Mouse (Mus musculus): ENCODE data around the gene Gpc6. TPM values are rescaled to one million over a fixed set of nuclear protein-coding genes. Genes with fewer than 3 reads are reported as not detected.
A peak's percentile ranks its signal among the peaks of the same experiment; 100 is the strongest.

Gene Gpc6
- polyA plus RNA-seq, 1 experiment from 2014 or later = 19.3 TPM

DNA sequence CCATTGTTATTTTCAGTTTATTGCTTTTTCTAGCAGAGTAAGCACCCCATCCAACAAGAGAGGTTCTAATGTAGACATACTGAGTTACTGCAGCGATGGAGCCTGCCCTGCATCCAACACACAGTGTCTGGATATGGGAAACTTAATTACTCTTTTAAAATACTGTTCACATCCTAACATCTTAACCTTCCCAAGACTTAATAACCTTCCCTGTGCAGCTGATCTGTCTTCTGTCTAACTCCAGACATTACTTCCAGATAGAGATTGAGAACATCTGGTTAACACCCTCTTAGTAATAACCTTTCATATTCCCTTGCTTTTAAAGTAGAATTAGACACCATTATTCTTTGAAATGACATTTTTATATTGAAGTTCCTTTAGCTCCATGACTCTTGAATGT is 407.1 kb downstream of the Gpc6 start:
- no peak for ATAC-seq
- Histone ChIP-seq H3K9ac (ENCODE audit: low read depth, low read length) (no peak overlapping the region), H3K27me3 (replicated peaks; ENCODE audit: control insufficient read depth, insufficient read depth, low read length) (no peaks in the 10 kb centered on the region), H3K4me3 (ENCODE audit: low read length) (no peak overlapping the region), H3K36me3 (ENCODE audit: control insufficient read depth, insufficient read depth, low read length) (no peaks in the 10 kb centered on the region), H3K9me3 (ENCODE audit: control insufficient read depth, low read length) (no peaks in the 10 kb centered on the region), H3K27ac (ENCODE audit: low read depth, low read length) (no peak overlapping the region), H3K4me1 (ENCODE audit: control insufficient read depth, insufficient read depth, low read depth, low read length) (peaks cover under 1% of the 10 kb centered on the region; the same call in 1 of the 2 replicates), H3K4me2 (ENCODE audit: low read length) (no peak overlapping the region)
- WGBS = 86% methylated on average over 1 of the region's 1 CpGs

- H3K36me3 ChIP-seq (ENCODE audit: control insufficient read depth, insufficient read depth, low read length) = no peaks in the 10 kb centered on the region
- H3K4me1 ChIP-seq (ENCODE audit: control insufficient read depth, insufficient read depth, low read depth, low read length) = peaks cover 2% of the 10 kb centered on the region; the same call in 1 of the 2 replicates
- WGBS = 52% methylated on average over 1 of the region's 1 CpGs
- no peak overlapping the region for H3K9ac ChIP-seq (ENCODE audit: low read depth, low read length)
- no peak overlapping the region for H3K27ac ChIP-seq (ENCODE audit: low read depth, low read length)
- no peaks in the 10 kb centered on the region for H3K9me3 ChIP-seq (ENCODE audit: control insufficient read depth, low read length)
- 0 out of 2 replicates have a peak, but pooled peaks have one; percentile 40 for ATAC-seq
- no peaks in the 10 kb centered on the region for H3K27me3 ChIP-seq (replicated peaks; ENCODE audit: control insufficient read depth, insufficient read depth, low read length)
- H3K4me3 ChIP-seq (ENCODE audit: low read length) = no peak overlapping the region
- no peak overlapping the region for H3K4me2 ChIP-seq (ENCODE audit: low read length)
These were observed 412.2 kb downstream of the Gpc6 start for GRCm38 (mm10) chr14:117337271-117337670.

GRCm38 (mm10) chr14:117340549-117340948 is 415.4 kb downstream of the Gpc6 start:
- H3K27ac ChIP-seq (ENCODE audit: low read depth, low read length) = no peak overlapping the region
- peaks cover 2% of the 10 kb centered on the region; the same call in 1 of the 2 replicates for H3K4me1 ChIP-seq (ENCODE audit: control insufficient read depth, insufficient read depth, low read depth, low read length)
- no peaks in the 10 kb centered on the region for H3K27me3 ChIP-seq (replicated peaks; ENCODE audit: control insufficient read depth, insufficient read depth, low read length)
- H3K9ac ChIP-seq (ENCODE audit: low read depth, low read length) = no peak overlapping the region
- no peaks in the 10 kb centered on the region for H3K36me3 ChIP-seq (ENCODE audit: control insufficient read depth, insufficient read depth, low read length)
- H3K4me2 ChIP-seq (ENCODE audit: low read length) = no peak overlapping the region
- 85% methylated on average over 4 of the region's 4 CpGs for WGBS
- no peaks in the 10 kb centered on the region for H3K9me3 ChIP-seq (ENCODE audit: control insufficient read depth, low read length)
- no peak overlapping the region for H3K4me3 ChIP-seq (ENCODE audit: low read length)
- no peak for ATAC-seq

DNA sequence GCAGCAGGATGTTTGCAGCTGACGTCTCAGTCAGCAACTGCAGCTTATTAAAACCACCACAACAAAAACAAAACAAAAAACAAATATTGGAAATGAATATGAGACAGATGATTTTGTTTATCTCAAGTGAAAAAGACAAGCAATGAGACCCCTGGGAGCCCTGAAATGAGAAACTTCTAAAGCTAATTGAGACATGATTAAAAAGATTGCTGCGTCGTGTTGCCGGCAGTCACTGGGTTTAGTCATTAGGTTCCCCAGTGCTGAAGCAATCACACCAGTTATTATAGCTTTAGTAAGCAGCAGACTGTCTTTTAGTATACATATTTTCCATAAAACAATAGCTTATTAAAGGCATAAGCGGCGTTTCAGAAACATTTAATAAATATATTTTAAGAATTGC is 419.4 kb downstream of the Gpc6 start:
- H3K9ac ChIP-seq (ENCODE audit: low read depth, low read length) = no peak overlapping the region
- WGBS = 57% methylated on average over 6 of the region's 6 CpGs
- H3K4me2 ChIP-seq (ENCODE audit: low read length) = no peak overlapping the region
- H3K36me3 ChIP-seq (ENCODE audit: control insufficient read depth, insufficient read depth, low read length) = no peaks in the 10 kb centered on the region
- no peak for ATAC-seq
- H3K4me1 ChIP-seq (ENCODE audit: control insufficient read depth, insufficient read depth, low read depth, low read length) = no peaks in the 10 kb centered on the region
- no peak overlapping the region for H3K27ac ChIP-seq (ENCODE audit: low read depth, low read length)
- no peak overlapping the region for H3K4me3 ChIP-seq (ENCODE audit: low read length)
- no peaks in the 10 kb centered on the region for H3K27me3 ChIP-seq (replicated peaks; ENCODE audit: control insufficient read depth, insufficient read depth, low read length)
- H3K9me3 ChIP-seq (ENCODE audit: control insufficient read depth, low read length) = no peaks in the 10 kb centered on the region

GRCm38 (mm10) chr14:117346372-117346885 is 421.3 kb downstream of the Gpc6 start:
- Histone ChIP-seq H3K36me3 (ENCODE audit: control insufficient read depth, insufficient read depth, low read length) (no peaks in the 10 kb centered on the region), H3K4me1 (ENCODE audit: control insufficient read depth, insufficient read depth, low read depth, low read length) (no peaks in the 10 kb centered on the region), H3K27me3 (replicated peaks; ENCODE audit: control insufficient read depth, insufficient read depth, low read length) (no peaks in the 10 kb centered on the region), H3K9ac (ENCODE audit: low read depth, low read length) (no peak overlapping the region), H3K9me3 (ENCODE audit: control insufficient read depth, low read length) (no peaks in the 10 kb centered on the region), H3K27ac (ENCODE audit: low read depth, low read length) (no peak overlapping the region), H3K4me3 (ENCODE audit: low read length) (no peak overlapping the region), H3K4me2 (ENCODE audit: low read length) (no peak overlapping the region)
- ATAC-seq = no peak
- 78% methylated on average over 6 of the region's 6 CpGs for WGBS

- 72% methylated on average over 7 of the region's 7 CpGs for WGBS
- Histone ChIP-seq H3K27me3 (replicated peaks; ENCODE audit: control insufficient read depth, insufficient read depth, low read length) (no peaks in the 10 kb centered on the region), H3K4me2 (ENCODE audit: low read length) (no peak overlapping the region), H3K27ac (ENCODE audit: low read depth, low read length) (no peak overlapping the region), H3K9ac (ENCODE audit: low read depth, low read length) (no peak overlapping the region), H3K4me3 (ENCODE audit: low read length) (no peak overlapping the region), H3K36me3 (ENCODE audit: control insufficient read depth, insufficient read depth, low read length) (no peaks in the 10 kb centered on the region), H3K4me1 (ENCODE audit: control insufficient read depth, insufficient read depth, low read depth, low read length) (no peaks in the 10 kb centered on the region), H3K9me3 (ENCODE audit: control insufficient read depth, low read length) (no peaks in the 10 kb centered on the region)
- no peak for ATAC-seq
These were observed 426.2 kb downstream of the Gpc6 start for GRCm38 (mm10) chr14:117351296-117351695.

DNA sequence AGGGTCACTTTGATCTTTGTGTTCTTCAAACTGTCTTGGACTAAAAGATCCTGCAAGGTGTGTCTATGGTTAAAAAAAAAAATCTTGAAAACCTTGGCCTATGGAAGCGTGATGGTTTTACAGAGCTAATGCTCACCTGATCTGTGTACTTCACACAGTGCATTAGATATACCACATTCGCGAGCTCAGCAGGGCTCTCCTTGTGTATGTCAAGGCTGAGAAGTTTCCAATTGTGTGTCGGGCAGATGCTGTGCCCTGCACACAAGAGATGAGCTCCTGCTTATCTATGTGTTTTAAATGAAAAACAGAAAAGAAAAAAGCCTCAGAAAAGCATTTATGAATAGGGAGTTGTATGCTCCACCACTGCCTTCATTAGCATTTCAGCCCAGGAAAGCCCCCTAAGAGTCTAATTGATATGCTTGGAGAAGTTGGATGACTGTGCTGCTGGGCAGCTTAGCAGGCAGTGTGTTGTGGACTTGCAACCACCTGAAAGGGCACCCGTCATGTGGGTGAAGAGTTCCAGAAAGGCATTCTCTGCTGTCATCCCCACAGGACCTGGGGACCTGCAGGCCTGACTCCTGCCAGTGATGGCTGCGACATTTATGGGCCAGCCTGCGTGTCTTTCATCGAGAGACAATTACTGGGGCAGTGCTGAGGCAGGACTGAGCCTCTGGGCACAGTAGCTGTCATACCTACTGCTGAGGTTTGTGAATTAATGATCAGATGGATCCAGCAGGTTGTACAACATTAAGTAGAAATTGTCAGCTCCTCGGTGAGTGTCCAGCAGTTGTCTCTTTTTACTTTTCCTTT is 436.2 kb downstream of the Gpc6 start:
- H3K4me3 ChIP-seq (ENCODE audit: low read length) = no peak overlapping the region
- no peaks in the 10 kb centered on the region for H3K4me1 ChIP-seq (ENCODE audit: control insufficient read depth, insufficient read depth, low read depth, low read length)
- ATAC-seq = peak; percentile 54; the same call in 1 of the 2 replicates
- H3K4me2 ChIP-seq (ENCODE audit: low read length) = no peak overlapping the region
- no peak overlapping the region for H3K27ac ChIP-seq (ENCODE audit: low read depth, low read length)
- 37% methylated on average over 9 of the region's 9 CpGs for WGBS
- H3K36me3 ChIP-seq (ENCODE audit: control insufficient read depth, insufficient read depth, low read length) = no peaks in the 10 kb centered on the region
- no peaks in the 10 kb centered on the region for H3K27me3 ChIP-seq (replicated peaks; ENCODE audit: control insufficient read depth, insufficient read depth, low read length)
- H3K9me3 ChIP-seq (ENCODE audit: control insufficient read depth, low read length) = no peaks in the 10 kb centered on the region
- no peak overlapping the region for H3K9ac ChIP-seq (ENCODE audit: low read depth, low read length)

- no peaks in the 10 kb centered on the region for H3K36me3 ChIP-seq (ENCODE audit: control insufficient read depth, insufficient read depth, low read length)
- no peaks in the 10 kb centered on the region for H3K27me3 ChIP-seq (replicated peaks; ENCODE audit: control insufficient read depth, insufficient read depth, low read length)
- H3K4me2 ChIP-seq (ENCODE audit: low read length) = no peak overlapping the region
- H3K9ac ChIP-seq (ENCODE audit: low read depth, low read length) = no peak overlapping the region
- 66% methylated on average over 2 of the region's 2 CpGs for WGBS
- no peak overlapping the region for H3K27ac ChIP-seq (ENCODE audit: low read depth, low read length)
- no peak overlapping the region for H3K4me3 ChIP-seq (ENCODE audit: low read length)
- H3K4me1 ChIP-seq (ENCODE audit: control insufficient read depth, insufficient read depth, low read depth, low read length) = no peaks in the 10 kb centered on the region
- H3K9me3 ChIP-seq (ENCODE audit: control insufficient read depth, low read length) = no peaks in the 10 kb centered on the region
- no peak for ATAC-seq
These were observed 436.8 kb downstream of the Gpc6 start for GRCm38 (mm10) chr14:117361965-117362309.

GRCm38 (mm10) chr14:117369331-117369866 is 444.3 kb downstream of the Gpc6 start:
- no peaks in the 10 kb centered on the region for H3K36me3 ChIP-seq (ENCODE audit: control insufficient read depth, insufficient read depth, low read length)
- 79% methylated on average over 18 of the region's 18 CpGs for WGBS
- H3K4me2 ChIP-seq (ENCODE audit: low read length) = no peak overlapping the region
- H3K4me1 ChIP-seq (ENCODE audit: control insufficient read depth, insufficient read depth, low read depth, low read length) = no peaks in the 10 kb centered on the region
- H3K27ac ChIP-seq (ENCODE audit: low read depth, low read length) = no peak overlapping the region
- no peaks in the 10 kb centered on the region for H3K27me3 ChIP-seq (replicated peaks; ENCODE audit: control insufficient read depth, insufficient read depth, low read length)
- ATAC-seq = no peak
- no peaks in the 10 kb centered on the region for H3K9me3 ChIP-seq (ENCODE audit: control insufficient read depth, low read length)
- H3K9ac ChIP-seq (ENCODE audit: low read depth, low read length) = no peak overlapping the region
- no peak overlapping the region for H3K4me3 ChIP-seq (ENCODE audit: low read length)
